Mouse (Mus musculus): ENCODE results near the gene Smco2.

DNA sequence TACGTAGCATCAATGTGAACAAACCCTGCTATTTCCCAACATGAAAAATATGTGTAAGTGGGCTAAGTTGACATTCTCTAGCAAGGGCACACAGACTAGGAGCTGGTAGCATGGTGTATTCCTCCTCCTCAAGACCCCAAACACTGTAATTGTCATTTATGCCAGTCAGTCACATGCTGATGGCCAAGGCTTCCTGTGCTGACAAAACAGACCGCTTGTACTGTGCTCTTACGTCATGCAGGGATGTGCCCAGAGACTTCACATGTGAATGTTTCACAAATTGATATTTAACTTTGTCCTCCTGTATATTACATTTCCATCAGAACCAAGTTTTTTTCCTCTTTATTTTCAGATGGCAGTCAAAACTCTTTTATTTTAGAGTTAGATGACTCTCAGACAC, 67.5 kb downstream of the Smco2 start:
- TF ChIP-seq CTCF (IDR thresholded peaks at IDR 0.05) (no peak), POLR2A (IDR thresholded peaks at IDR 0.05; ENCODE audit: insufficient read depth, low read depth, low read length) (no peak), EP300 (IDR thresholded peaks at IDR 0.05; ENCODE audit: insufficient read depth, low read depth, low read length) (no peak)
